Mouse (Mus musculus) hindbrain, embryonic 16.5 days (tissue): ENCODE measurements at regions not wholly inside any gene's neighbourhood (a gene's known extent, or its start where the extent isn't known, plus 50 kb on each side); places are given as distances from the start of the nearest gene placed in this dataset.

Experiments
- ATAC-seq: fragments of 200-750 bp; cut with Nextera tagmentation; 2 replicates; pipeline ENCODE4 v1.8.0; 2017; ENCODE audit warnings: moderate TSS enrichment, moderate library complexity
- H3K27ac ChIP-seq: fragments of 300-500 bp; sonication (generic); 2 replicates; pipeline ENCODE4 v1.5.1; 2014; ENCODE audit warnings: low read depth, mild to moderate bottlenecking, control low read depth, low read length, moderate library complexity
- H3K27me3 ChIP-seq: fragments of 300-500 bp; sonication (generic); replicated peaks from 2 replicates; pipeline ENCODE4 v1.6.1; 2014; ENCODE audit warnings: low read length; ENCODE audit not compliant: control insufficient read depth, insufficient read depth
- H3K36me3 ChIP-seq: fragments of 300-500 bp; sonication (generic); 2 replicates; pipeline ENCODE4 v1.6.1; 2014; ENCODE audit warnings: mild to moderate bottlenecking, low read length, moderate library complexity, mixed read lengths; ENCODE audit not compliant: control insufficient read depth, insufficient read depth
- H3K4me1 ChIP-seq: fragments of 300-500 bp; sonication (generic); 2 replicates; pipeline ENCODE4 v1.6.1; 2014; ENCODE audit warnings: low read depth, low read length; ENCODE audit not compliant: control insufficient read depth, insufficient read depth
- H3K4me2 ChIP-seq: fragments of 300-500 bp; sonication (generic); 2 replicates; pipeline ENCODE4 v1.6.1; 2014; ENCODE audit warnings: mild to moderate bottlenecking, low read length, control low read depth, moderate library complexity
- H3K4me3 ChIP-seq: fragments of 300-500 bp; sonication (generic); 2 replicates; pipeline ENCODE4 v1.5.1; 2014; ENCODE audit warnings: mild to moderate bottlenecking, low read length, control low read depth, moderate library complexity
- H3K9ac ChIP-seq: fragments of 300-500 bp; sonication (generic); 2 replicates; pipeline ENCODE4 v1.6.1; 2014; ENCODE audit warnings: low read depth, mild to moderate bottlenecking, control low read depth, low read length, moderate library complexity
- H3K9me3 ChIP-seq: fragments of 300-500 bp; sonication (generic); 2 replicates; pipeline ENCODE4 v1.6.1; 2014; ENCODE audit warnings: mild to moderate bottlenecking, low read length, moderate library complexity; ENCODE audit not compliant: control insufficient read depth
- WGBS: fragments of 180-500 bp; shearing (Covaris S2); extraction: QIAGEN DNeasy Blood & Tissue Kit; methylation state at CpG from one replicate; pipeline ENCODE4 v1.1.7; 2014; 5-methylcytosine and 5-hydroxymethylcytosine counted together

- Histone ChIP-seq H3K27ac (no peak overlapping the region), H3K27me3 (no peaks in the 10 kb centered on the region), H3K9ac (no peak overlapping the region), H3K4me1 (no peaks in the 10 kb centered on the region), H3K9me3 (no peaks in the 10 kb centered on the region), H3K36me3 (no peaks in the 10 kb centered on the region), H3K4me3 (no peak overlapping the region), H3K4me2 (no peak overlapping the region)
- 84% methylated on average over 2 of the region's 2 CpGs for WGBS
- no peak for ATAC-seq
Measured at GRCm38 (mm10) chr3:102336184-102336583, 131.7 kb upstream of the Vangl1 start.

GRCm38 (mm10) chr3:102335146-102335545, 130.7 kb upstream of the Vangl1 start:
- ATAC-seq = no peak
- H3K4me1 ChIP-seq = no peaks in the 10 kb centered on the region
- no peak overlapping the region for H3K4me2 ChIP-seq

GRCm38 (mm10) chr3:102332221-102332620, 127.7 kb upstream of the Vangl1 start:
- Histone ChIP-seq H3K9me3 (no peaks in the 10 kb centered on the region), H3K27ac (no peak overlapping the region), H3K4me3 (no peak overlapping the region), H3K27me3 (no peaks in the 10 kb centered on the region), H3K4me1 (no peaks in the 10 kb centered on the region), H3K36me3 (no peaks in the 10 kb centered on the region), H3K9ac (no peak overlapping the region), H3K4me2 (no peak overlapping the region)
- WGBS = 76% methylated on average over 3 of the region's 3 CpGs
- ATAC-seq = no peak

More at GRCm38 (mm10) chr3:102335146-102335545, 130.7 kb upstream of the Vangl1 start:
- H3K27ac ChIP-seq = no peak overlapping the region
- H3K4me3 ChIP-seq = no peak overlapping the region
- no peaks in the 10 kb centered on the region for H3K36me3 ChIP-seq
- 90% methylated on average over 3 of the region's 3 CpGs for WGBS
- H3K9me3 ChIP-seq = no peaks in the 10 kb centered on the region
- H3K27me3 ChIP-seq = no peaks in the 10 kb centered on the region
- no peak overlapping the region for H3K9ac ChIP-seq

- H3K9me3 ChIP-seq = no peaks in the 10 kb centered on the region
- no peaks in the 10 kb centered on the region for H3K36me3 ChIP-seq
- WGBS = 70% methylated on average over 3 of the region's 3 CpGs
- no peaks in the 10 kb centered on the region for H3K4me1 ChIP-seq
- H3K27me3 ChIP-seq = no peaks in the 10 kb centered on the region
- no peak overlapping the region for H3K9ac ChIP-seq
- H3K27ac ChIP-seq = no peak overlapping the region
- no peak overlapping the region for H3K4me2 ChIP-seq
- H3K4me3 ChIP-seq = no peak overlapping the region
- no peak for ATAC-seq
Measured at GRCm38 (mm10) chr3:102319331-102319730, 114.8 kb upstream of the Vangl1 start.

- Histone ChIP-seq H3K4me1 (no peaks in the 10 kb centered on the region), H3K36me3 (no peaks in the 10 kb centered on the region), H3K9me3 (no peaks in the 10 kb centered on the region), H3K4me2 (no peak overlapping the region), H3K27ac (no peak overlapping the region), H3K27me3 (no peaks in the 10 kb centered on the region), H3K4me3 (no peak overlapping the region), H3K9ac (no peak overlapping the region)
- 87% methylated on average over 3 of the region's 3 CpGs for WGBS
- ATAC-seq = no peak
Measured at GRCm38 (mm10) chr3:102316151-102316550, 111.7 kb upstream of the Vangl1 start.

- no peak for ATAC-seq
- H3K4me1 ChIP-seq = no peaks in the 10 kb centered on the region
- H3K4me2 ChIP-seq = no peak overlapping the region
- no peak overlapping the region for H3K4me3 ChIP-seq
- no peaks in the 10 kb centered on the region for H3K36me3 ChIP-seq
- no peak overlapping the region for H3K9ac ChIP-seq
- H3K27me3 ChIP-seq = no peaks in the 10 kb centered on the region
- H3K27ac ChIP-seq = no peak overlapping the region
- H3K9me3 ChIP-seq = no peaks in the 10 kb centered on the region
- WGBS = 62% methylated on average over 15 of the region's 15 CpGs
Measured at GRCm38 (mm10) chr3:102311482-102312225, 107.2 kb upstream of the Vangl1 start.

- Histone ChIP-seq H3K36me3 (no peaks in the 10 kb centered on the region), H3K9me3 (no peaks in the 10 kb centered on the region), H3K27me3 (no peaks in the 10 kb centered on the region), H3K27ac (no peak overlapping the region), H3K4me1 (no peaks in the 10 kb centered on the region), H3K9ac (no peak overlapping the region), H3K4me3 (no peak overlapping the region), H3K4me2 (no peak overlapping the region)
- peak; percentile 73 for ATAC-seq
- WGBS = 64% methylated on average over 9 of the region's 9 CpGs
Measured at GRCm38 (mm10) chr3:102310243-102310642, 105.8 kb upstream of the Vangl1 start.

- Histone ChIP-seq H3K27ac (no peak overlapping the region), H3K36me3 (no peaks in the 10 kb centered on the region), H3K9me3 (no peaks in the 10 kb centered on the region), H3K4me2 (no peak overlapping the region), H3K27me3 (no peaks in the 10 kb centered on the region), H3K9ac (no peak overlapping the region), H3K4me3 (no peak overlapping the region), H3K4me1 (no peaks in the 10 kb centered on the region)
- 27% methylated on average over 9 of the region's 9 CpGs for WGBS
- ATAC-seq = peak; percentile 40; the same call in 1 of the 2 replicates
Measured at GRCm38 (mm10) chr3:102309756-102310155, 105.3 kb upstream of the Vangl1 start.

- 80% methylated on average over 1 of the region's 1 CpGs for WGBS
- ATAC-seq = no peak
Measured at GRCm38 (mm10) chr3:102307656-102308055, 103.2 kb upstream of the Vangl1 start.

More at GRCm38 (mm10) chr3:102307656-102308055, 103.2 kb upstream of the Vangl1 start:
- Histone ChIP-seq H3K27me3 (no peaks in the 10 kb centered on the region), H3K27ac (no peak overlapping the region), H3K9ac (no peak overlapping the region), H3K4me1 (no peaks in the 10 kb centered on the region), H3K4me3 (no peak overlapping the region), H3K36me3 (no peaks in the 10 kb centered on the region), H3K9me3 (no peaks in the 10 kb centered on the region), H3K4me2 (no peak overlapping the region)
